Mouse (Mus musculus) lung, embryonic 16.5 days (tissue): ENCODE results near the gene Ulk2. TPM values are rescaled to one million over a fixed set of nuclear protein-coding genes. Genes with fewer than 3 reads are reported as not detected.

Experiments
- ATAC-seq: fragments of 200-750 bp; cut with Nextera tagmentation; 2 replicates; pipeline ENCODE4 v1.8.0; 2017; ENCODE audit warnings: low read depth, mild to moderate bottlenecking, moderate library complexity
- H3K27ac ChIP-seq: fragments of 300-500 bp; sonication (generic); 2 replicates; pipeline ENCODE4 v1.5.1; 2014; ENCODE audit warnings: mild to moderate bottlenecking, control low read depth, low read length
- H3K27me3 ChIP-seq: fragments of 300-500 bp; sonication (generic); 2 replicates; pipeline ENCODE4 v1.6.1; 2014; ENCODE audit warnings: low read depth, low read length, mixed read lengths; ENCODE audit not compliant: control insufficient read depth, insufficient read depth
- H3K36me3 ChIP-seq: fragments of 300-500 bp; sonication (generic); 2 replicates; pipeline ENCODE4 v1.6.1; 2014; ENCODE audit warnings: low read length; ENCODE audit not compliant: control insufficient read depth, insufficient read depth
- H3K4me1 ChIP-seq: fragments of 300-500 bp; sonication (generic); replicated peaks from 2 replicates; pipeline ENCODE4 v1.6.1; 2014; ENCODE audit warnings: low read length, mixed read lengths; ENCODE audit not compliant: control insufficient read depth, insufficient read depth
- H3K4me2 ChIP-seq: fragments of 300-500 bp; sonication (generic); 2 replicates; pipeline ENCODE4 v1.6.1; 2014; ENCODE audit warnings: low read depth, low read length, control low read depth
- H3K4me3 ChIP-seq: fragments of 300-500 bp; sonication (generic); 2 replicates; pipeline ENCODE4 v1.5.1; 2014; ENCODE audit warnings: mild to moderate bottlenecking, low read length, control low read depth
- H3K9ac ChIP-seq: fragments of 300-500 bp; sonication (generic); 2 replicates; pipeline ENCODE4 v1.6.1; 2014; ENCODE audit warnings: low read length, control low read depth
- H3K9me3 ChIP-seq: fragments of 300-500 bp; sonication (generic); 2 replicates; pipeline ENCODE4 v1.6.1; 2016; ENCODE audit warnings: low read length; ENCODE audit not compliant: control insufficient read depth
- WGBS: fragments of 180-500 bp; shearing (Covaris S2); extraction: QIAGEN DNeasy Blood & Tissue Kit; methylation state at CpG from one replicate; pipeline ENCODE4 v1.1.7; 2014; 5-methylcytosine and 5-hydroxymethylcytosine counted together
- polyA plus RNA-seq: library from polyadenylated mRNA; unstranded; fragments of >200 nt; fragmentation: Nextera tagmentation; extraction: Ambion mirVana; gene quantifications from 2 replicates; pipeline ENCODE4 v1.2.1, GENCODE M21; 2015

Gene Ulk2
- polyA plus RNA-seq, 1 experiment from 2014 or later, result 12.2 TPM

DNA sequence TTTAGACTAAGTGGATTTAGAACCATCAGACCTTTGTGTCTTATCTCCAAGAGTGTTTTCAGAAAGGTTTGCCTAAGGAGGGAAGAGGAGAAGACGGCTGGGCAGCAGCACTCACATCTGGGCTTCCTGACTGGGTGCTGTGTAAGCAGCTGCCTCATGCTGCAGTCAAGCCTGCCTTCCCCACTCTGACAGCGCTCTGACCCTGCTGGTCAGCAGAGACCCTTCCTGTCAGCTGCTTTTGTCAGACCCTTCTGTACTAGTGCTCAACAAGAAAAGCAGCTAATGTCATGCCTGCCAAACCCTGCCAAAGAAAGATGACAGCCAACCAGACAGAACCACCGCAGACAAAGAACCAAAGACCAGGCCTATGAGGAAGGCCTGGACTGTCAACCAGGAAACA is 111.1 kb downstream of the Ulk2 start:
- Histone ChIP-seq H3K4me3 (no peak overlapping the region), H3K36me3 (peaks cover 34% of the 10 kb centered on the region), H3K27ac (no peak overlapping the region), H3K9ac (no peak overlapping the region), H3K4me1 (no peaks in the 10 kb centered on the region), H3K9me3 (no peaks in the 10 kb centered on the region), H3K4me2 (no peak overlapping the region), H3K27me3 (no peaks in the 10 kb centered on the region)
- WGBS, result 72% methylated on average over 3 of the region's 3 CpGs
- ATAC-seq, result no peak

GRCm38 (mm10) chr11:61740500-61740899 is 114.4 kb downstream of the Ulk2 start:
- H3K4me1 ChIP-seq, result no peaks in the 10 kb centered on the region
- no peaks in the 10 kb centered on the region for H3K9me3 ChIP-seq
- no peak overlapping the region for H3K9ac ChIP-seq
- ATAC-seq, result no peak
- H3K27me3 ChIP-seq, result no peaks in the 10 kb centered on the region
- peaks cover 43% of the 10 kb centered on the region for H3K36me3 ChIP-seq
- no peak overlapping the region for H3K4me2 ChIP-seq
- H3K27ac ChIP-seq, result no peak overlapping the region
- no peak overlapping the region for H3K4me3 ChIP-seq
- 93% methylated on average over 1 of the region's 1 CpGs for WGBS

DNA sequence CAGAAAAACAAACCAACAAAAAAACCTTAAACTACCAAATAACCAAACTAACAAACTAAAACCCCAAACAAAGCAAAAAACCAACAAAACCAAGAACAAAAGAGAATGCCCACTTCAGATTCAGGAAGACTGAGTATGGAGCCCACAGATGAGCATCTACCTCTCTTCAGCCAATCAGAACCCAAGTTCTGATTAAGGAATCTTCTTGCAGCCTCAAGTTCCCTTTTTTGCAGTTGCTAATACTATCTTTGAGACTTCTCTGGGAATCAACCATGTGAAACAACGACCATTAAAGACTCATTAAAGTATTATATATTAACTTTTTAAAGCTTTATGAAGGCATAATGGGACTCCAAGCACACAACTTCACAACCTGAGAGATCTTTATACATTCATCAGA is 117.6 kb downstream of the Ulk2 start:
- no peak overlapping the region for H3K4me3 ChIP-seq
- no peaks in the 10 kb centered on the region for H3K4me1 ChIP-seq
- WGBS, result 88% methylated on average over 1 of the region's 1 CpGs
- H3K9me3 ChIP-seq, result no peaks in the 10 kb centered on the region
- no peaks in the 10 kb centered on the region for H3K27me3 ChIP-seq
- no peak overlapping the region for H3K9ac ChIP-seq
- H3K27ac ChIP-seq, result no peak overlapping the region
- H3K4me2 ChIP-seq, result no peak overlapping the region
- peaks cover 42% of the 10 kb centered on the region for H3K36me3 ChIP-seq
- ATAC-seq, result no peak

DNA sequence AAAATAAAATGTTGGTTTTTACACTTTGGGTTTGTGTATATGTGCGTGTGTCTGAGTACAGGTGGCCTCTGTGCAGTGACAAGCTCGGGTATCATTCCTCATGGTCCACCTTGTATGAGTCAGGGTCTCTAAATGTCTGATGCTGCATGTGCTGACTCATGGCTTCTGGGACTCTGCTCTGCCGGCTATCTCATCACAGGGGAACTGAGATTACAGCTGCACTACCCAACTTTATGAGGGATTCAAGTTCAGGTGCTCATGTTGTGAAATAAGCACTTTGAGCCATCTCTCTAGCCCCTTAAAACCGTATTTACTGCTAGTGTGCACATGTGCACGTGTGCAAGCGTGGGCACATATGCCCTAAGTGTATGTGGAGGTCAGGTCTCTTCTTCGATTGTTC is 122.2 kb downstream of the Ulk2 start:
- H3K36me3 ChIP-seq, result peaks cover 16% of the 10 kb centered on the region

GRCm38 (mm10) chr11:61728037-61728436 is 126.8 kb downstream of the Ulk2 start:
- no peak overlapping the region for H3K4me2 ChIP-seq
- H3K9me3 ChIP-seq, result no peaks in the 10 kb centered on the region
- H3K27ac ChIP-seq, result no peak overlapping the region
- no peak overlapping the region for H3K4me3 ChIP-seq
- ATAC-seq, result peak; percentile 26; the same call in 1 of the 2 replicates
- H3K4me1 ChIP-seq, result no peaks in the 10 kb centered on the region
- H3K9ac ChIP-seq, result no peak overlapping the region
- H3K36me3 ChIP-seq, result peaks cover 3% of the 10 kb centered on the region; the same call in 1 of the 2 replicates
- WGBS, result 49% methylated on average over 2 of the region's 2 CpGs
- no peaks in the 10 kb centered on the region for H3K27me3 ChIP-seq

More for the DNA sequence above, 122.2 kb downstream of the Ulk2 start:
- Histone ChIP-seq H3K9me3 (no peaks in the 10 kb centered on the region), H3K4me2 (no peak overlapping the region), H3K4me3 (no peak overlapping the region), H3K27ac (no peak overlapping the region), H3K9ac (no peak overlapping the region), H3K4me1 (no peaks in the 10 kb centered on the region), H3K27me3 (no peaks in the 10 kb centered on the region)
- WGBS, result 84% methylated on average over 7 of the region's 7 CpGs
- no peak for ATAC-seq

Other genes with a start within 250 kb of the Ulk2 start
- gene Grap, start 201.8 kb downstream of the Ulk2 start, polyA plus RNA-seq, result 43.1 and 49.9 TPM in 2 replicates
- 2.2 and 2.3 TPM in 2 replicates for gene Fam83g, start 171.0 kb downstream of the Ulk2 start, polyA plus RNA-seq
- 0.08 TPM in 1 of 2 replicates, not detected in the other for gene Slc5a10, start 134.2 kb downstream of the Ulk2 start, polyA plus RNA-seq
- 31.3 and 31.4 TPM in 2 replicates for gene Prpsap2, start 93.0 kb downstream of the Ulk2 start, polyA plus RNA-seq
- 14.6 and 15.5 TPM in 2 replicates for gene Akap10, start 75.2 kb upstream of the Ulk2 start, polyA plus RNA-seq
- 9.7 and 12.7 TPM in 2 replicates for gene Specc1, start 101.7 kb upstream of the Ulk2 start, polyA plus RNA-seq